Mouse (Mus musculus): Measurements from ENCODE around the gene Pycard.

GRCm38 (mm10) chr7:128032290-128032988 is 38.8 kb upstream of the Pycard start:
- TF ChIP-seq CTCF (IDR thresholded peaks at IDR 0.05) (no peak), POLR2A (IDR thresholded peaks at IDR 0.05; ENCODE audit: insufficient read depth, low read depth, low read length) (no peak)
